Mouse (Mus musculus) CH12.LX (cell line): ENCODE data around the gene Mgat4e. TPM values are rescaled to one million over a fixed set of nuclear protein-coding genes. Genes with fewer than 3 reads are reported as not detected.

Experiments
- DNase-seq: peaks from one replicate; pipeline ENCODE4 v3.0.0-alpha.2; 2013; ENCODE audit errors: extremely low read depth
- H3K27ac ChIP-seq: 2 replicates; pipeline ENCODE4 v1.5.1; 2012; ENCODE audit warnings: low read depth, mild to moderate bottlenecking, control low read depth, moderate library complexity; ENCODE audit not compliant: insufficient read depth
- H3K27me3 ChIP-seq: replicated peaks from 2 replicates; pipeline ENCODE3; 2012; ENCODE audit warnings: inconsistent platforms
- H3K36me3 ChIP-seq, 2 experiments: replicated peaks in 1 of 2; 2 replicates each; pipeline versions ENCODE3 to v1.6.1; 2012; ENCODE audit warnings: inconsistent platforms in 1 of 2, low read length in 1 of 2, mild to moderate bottlenecking in 1 of 2, mixed read lengths in 1 of 2, moderate library complexity in 1 of 2; ENCODE audit not compliant: control insufficient read depth in 1 of 2, insufficient read depth in 1 of 2
- H3K4me1 ChIP-seq, 2 experiments: 2 replicates each; pipeline ENCODE4 v1.6.1; 2012; ENCODE audit warnings: inconsistent platforms in 1 of 2, moderate library complexity in 1 of 2; ENCODE audit not compliant: insufficient read depth in 2 of 2, control insufficient read depth in 1 of 2
- H3K4me2 ChIP-seq: 2 replicates; pipeline ENCODE4 v1.6.1; 2012; ENCODE audit warnings: low read depth, mild to moderate bottlenecking, control low read depth; ENCODE audit not compliant: poor library complexity, insufficient read depth, severe bottlenecking
- H3K4me3 ChIP-seq, 3 experiments: fragments of 150-350 bp in 1 of 3; sonication (generic) in 1 of 3; replicated peaks in 1 of 3; 2 replicates each; pipeline versions ENCODE3 to v1.5.1; 2011 to 2012; ENCODE audit warnings: low read depth in 2 of 3, low read length in 2 of 3, mild to moderate bottlenecking in 2 of 3, moderate library complexity in 2 of 3, control low read depth in 1 of 3, improper control_type of control experiment in 1 of 3, inconsistent platforms in 1 of 3, mixed read lengths in 1 of 3; ENCODE audit not compliant: poor library complexity in 1 of 3
- H3K79me2 ChIP-seq: replicated peaks from 2 replicates; pipeline ENCODE4 v1.6.1; 2012; ENCODE audit warnings: mild to moderate bottlenecking, moderate library complexity; ENCODE audit not compliant: control insufficient read depth, poor library complexity, insufficient read depth, severe bottlenecking; ENCODE audit errors: extremely low read depth
- H3K9ac ChIP-seq: 2 replicates; pipeline ENCODE4 v1.6.1; 2012; ENCODE audit warnings: low read depth, mild to moderate bottlenecking, control low read depth, moderate library complexity; ENCODE audit not compliant: insufficient read depth
- H3K9me3 ChIP-seq: replicated peaks from 2 replicates; pipeline ENCODE3; 2012; ENCODE audit warnings: low read length, inconsistent platforms, mixed read lengths
- CHD1 ChIP-seq: IDR thresholded peaks from 2 replicates; pipeline ENCODE4 v1.6.1; 2012; ENCODE audit warnings: low read depth, low read length, improper control_type of control experiment, inconsistent platforms
- CHD2 ChIP-seq: IDR thresholded peaks from 2 replicates; pipeline ENCODE4 v1.6.1; 2011; ENCODE audit warnings: low read length, improper control_type of control experiment
- CTCF ChIP-seq, 2 experiments: IDR thresholded peaks in 1 of 2; conservative IDR thresholded peaks in 1 of 2; 2 replicates each; pipeline ENCODE4 v1.5.1; 2011 to 2012; ENCODE audit warnings: low read depth in 2 of 2, low read length in 2 of 2, improper control_type of control experiment in 1 of 2, inconsistent platforms in 1 of 2, mild to moderate bottlenecking in 1 of 2, moderate library complexity in 1 of 2
- E2F4 ChIP-seq: IDR thresholded peaks from 2 replicates; pipeline ENCODE4 v1.6.1; 2011; ENCODE audit warnings: low read depth, low read length, improper control_type of control experiment; ENCODE audit not compliant: insufficient replicate concordance
- EP300 ChIP-seq: IDR thresholded peaks from 2 replicates; pipeline ENCODE4 v1.6.1; 2011; ENCODE audit warnings: low read length, improper control_type of control experiment
- GABPA ChIP-seq: IDR thresholded peaks from 2 replicates; pipeline ENCODE4 v1.6.1; 2012; ENCODE audit warnings: low read depth, low read length, improper control_type of control experiment, inconsistent platforms; ENCODE audit not compliant: insufficient replicate concordance
- HCFC1 ChIP-seq: IDR thresholded peaks from 2 replicates; pipeline ENCODE4 v1.6.1; 2012; ENCODE audit warnings: low read depth, mild to moderate bottlenecking, inconsistent platforms, low read length, improper control_type of control experiment
- IRF4 ChIP-seq: IDR thresholded peaks from 2 replicates; pipeline ENCODE4 v1.6.1; 2014; ENCODE audit warnings: low read depth, mild to moderate bottlenecking, inconsistent platforms, low read length, improper control_type of control experiment
- JUND ChIP-seq: conservative IDR thresholded peaks from 2 replicates; pipeline ENCODE4 v1.6.1; 2011; ENCODE audit warnings: low read depth, low read length, improper control_type of control experiment
- MAFK ChIP-seq: IDR thresholded peaks from 2 replicates; pipeline ENCODE4 v1.6.1; 2011; ENCODE audit warnings: low read length, improper control_type of control experiment; ENCODE audit not compliant: insufficient replicate concordance
- MXI1 ChIP-seq: IDR thresholded peaks from 2 replicates; pipeline ENCODE4 v1.6.1; 2011; ENCODE audit warnings: mild to moderate bottlenecking, low read depth, low read length, improper control_type of control experiment
- PAX5 ChIP-seq: IDR thresholded peaks from 2 replicates; pipeline ENCODE4 v1.6.1; 2012; ENCODE audit warnings: low read length, inconsistent platforms, mixed read lengths
- POLR2AphosphoS2 ChIP-seq: IDR thresholded peaks from 2 replicates; pipeline ENCODE4 v1.6.1; 2011; ENCODE audit warnings: low read depth, low read length, improper control_type of control experiment
- RCOR1 ChIP-seq: conservative IDR thresholded peaks from 2 replicates; pipeline ENCODE4 v1.6.1; 2012; ENCODE audit warnings: low read depth, mild to moderate bottlenecking, inconsistent platforms, low read length, improper control_type of control experiment
- TBP ChIP-seq: conservative IDR thresholded peaks from 2 replicates; pipeline ENCODE4 v1.6.1; 2011; ENCODE audit warnings: low read depth, low read length, improper control_type of control experiment
- TCF12 ChIP-seq: IDR thresholded peaks from 2 replicates; pipeline ENCODE4 v1.6.1; 2014; ENCODE audit warnings: low read depth, mild to moderate bottlenecking, inconsistent platforms, low read length, improper control_type of control experiment
- UBTF ChIP-seq: IDR thresholded peaks from 2 replicates; pipeline ENCODE4 v1.6.1; 2012; ENCODE audit warnings: low read depth, mild to moderate bottlenecking, inconsistent platforms, low read length, improper control_type of control experiment, moderate library complexity
- ZC3H11A ChIP-seq: IDR thresholded peaks from 2 replicates; pipeline ENCODE4 v1.6.1; 2012; ENCODE audit warnings: low read depth, mild to moderate bottlenecking, inconsistent platforms, low read length, improper control_type of control experiment
- ZMIZ1 ChIP-seq: IDR thresholded peaks from 2 replicates; pipeline ENCODE4 v1.6.1; 2012; ENCODE audit warnings: low read depth, mild to moderate bottlenecking, inconsistent platforms, low read length, improper control_type of control experiment
- dilution Hi-C: fragments of 300-500 bp; cut with MboI; formaldehyde crosslinking; loops from 2 replicates; pipeline ENCODE4 v1.14.3; 2020; ENCODE audit warnings: low sequenced_read_pairs; ENCODE audit not compliant: extremely low pct_unique_long_range_greater_than_20kb, extremely low pct_ligation_motif_present
- in situ Hi-C: fragments of 300-500 bp; cut with MboI; formaldehyde crosslinking; loops from 3 replicates; pipeline ENCODE4 v1.14.3; 2019; ENCODE audit warnings: low sequenced_read_pairs, low pct_ligation_motif_present, low pct_unique_long_range_greater_than_20kb, mixed read lengths
- polyA plus RNA-seq: library from polyadenylated mRNA; unstranded; fragments of >175 nt; gene quantifications from 2 replicates; pipeline ENCODE4 v1.2.1, GENCODE M21; 2012; ENCODE audit warnings: low read depth; ENCODE audit not compliant: insufficient read length
- total RNA-seq, 2 experiments: library from RNA; depleted of rRNA; stranded (reverse); fragments of 300-350 nt in 1 of 2; fragments of >200 nt in 1 of 2; gene quantifications; 2 replicates each; pipeline ENCODE4 v1.2.3; 2012 to 2014

Gene Mgat4e
- total and polyA plus RNA-seq, 3 experiments, result 0.08 TPM; not detected in 2

DNA sequence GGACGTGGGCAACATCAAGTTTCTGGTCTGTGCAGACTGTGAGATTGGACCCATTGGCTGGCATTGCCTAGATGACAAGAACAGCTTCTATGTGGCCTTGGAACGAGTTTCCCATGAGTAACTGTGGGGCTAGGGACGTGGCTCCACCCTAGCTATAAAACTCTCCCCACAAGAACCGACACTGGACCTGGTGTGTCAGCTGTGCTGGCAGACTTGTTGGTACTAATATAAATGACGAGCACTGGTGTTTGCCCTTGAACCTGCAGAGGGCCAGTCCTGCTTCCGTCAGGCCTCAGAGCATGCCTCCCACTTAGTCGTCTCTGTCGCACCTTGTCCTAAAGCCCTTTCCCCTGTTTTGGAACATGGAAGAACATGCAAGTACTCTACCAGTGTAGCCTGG lies 43.3 kb downstream of the Mgat4e start:
- Histone ChIP-seq H3K4me1 (peaks cover 0 to 2% of the 10 kb centered on the region in 2 experiments; a peak in 1 of 4 replicates), H3K9ac (no peak overlapping the region)
- TF ChIP-seq HCFC1 (no peak), JUND (no peak)
- TF ChIP-seq, all 38 proteins: peak for 0
- no peak overlapping the region; the same call in 1 of the 2 replicates for H3K27ac ChIP-seq
- no peaks in the 10 kb centered on the region for H3K9me3 ChIP-seq
- no peak for DNase-seq
- no peaks in the 10 kb centered on the region for H3K79me2 ChIP-seq
- dilution Hi-C loops (no loop called here), in situ Hi-C loops (no loop called here)
- H3K36me3 ChIP-seq, result peaks cover 23 to 76% of the 10 kb centered on the region in 2 experiments
- no peaks in the 10 kb centered on the region for H3K27me3 ChIP-seq
- no peak overlapping the region for H3K4me2 ChIP-seq
- H3K4me3 ChIP-seq, result no peak overlapping the region

DNA sequence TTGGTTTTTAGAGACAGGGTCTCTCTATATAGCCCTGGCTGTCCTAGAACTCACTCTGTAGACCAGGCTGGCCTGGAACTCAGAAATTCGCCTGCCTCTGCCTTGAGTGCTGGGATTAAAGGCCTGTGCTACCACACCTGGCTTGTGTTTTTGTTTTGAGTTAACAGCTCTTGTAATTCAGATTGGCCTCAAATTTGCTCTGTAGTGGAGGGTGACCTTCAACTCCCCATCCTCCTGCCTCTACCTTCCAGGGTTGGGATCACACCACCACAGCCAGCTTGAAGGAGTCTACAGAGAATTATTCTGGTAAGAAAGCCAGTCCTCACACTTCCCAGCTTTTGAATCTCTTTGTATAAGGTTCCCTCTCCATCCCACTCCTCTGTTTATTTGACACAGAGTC lies 48.6 kb downstream of the Mgat4e start:
- H3K79me2 ChIP-seq, result peaks cover 13% of the 10 kb centered on the region
- no peaks in the 10 kb centered on the region for H3K9me3 ChIP-seq
- H3K4me1 ChIP-seq, result peaks cover 2 to 10% of the 10 kb centered on the region in 2 experiments
- no peak overlapping the region for H3K4me2 ChIP-seq
- H3K4me3 ChIP-seq, result no peak overlapping the region
- H3K9ac ChIP-seq, result no peak overlapping the region
- dilution Hi-C loops, result no loop called here
- DNase-seq, result no peak
- no peaks in the 10 kb centered on the region for H3K27me3 ChIP-seq
- no peak overlapping the region for H3K27ac ChIP-seq
- TF ChIP-seq PAX5 (no peak), MAFK (no peak), GABPA (no peak), RCOR1 (no peak), TBP (no peak), CHD1 (no peak), UBTF (no peak), ZC3H11A (no peak), MXI1 (no peak), ZMIZ1 (no peak), E2F4 (no peak), EP300 (no peak), TCF12 (no peak), CTCF (conservative IDR thresholded peaks at IDR 0.05 in 1 of 2, IDR thresholded peaks at IDR 0.05 in 1 of 2; ENCODE audit: low read depth in 2 of 2, low read length in 2 of 2) (no peak), POLR2AphosphoS2 (no peak), CHD2 (no peak), IRF4 (no peak)
- in situ Hi-C loops, result no loop called here
- peaks cover 5 to 76% of the 10 kb centered on the region in 2 experiments for H3K36me3 ChIP-seq
